Mouse (Mus musculus) ES-E14 (cell line): ENCODE measurements around the gene Plcxd2. TPM values are rescaled to one million over a fixed set of nuclear protein-coding genes. Genes with fewer than 3 reads are reported as not detected.

Experiments used
- DNase-seq: peaks from one replicate; pipeline ENCODE4 v3.0.0-alpha.2; 2013; ENCODE audit warnings: low read depth, low spot score
- H3K27ac ChIP-seq: 2 replicates; pipeline ENCODE4 v1.5.1; 2012; ENCODE audit warnings: low read depth, mild to moderate bottlenecking, low read length, moderate library complexity, mixed read lengths; ENCODE audit not compliant: poor library complexity, insufficient read depth, severe bottlenecking
- H3K36me3 ChIP-seq: 2 replicates; pipeline ENCODE4 v1.6.1; 2012; ENCODE audit warnings: mild to moderate bottlenecking, low read length, moderate library complexity, mixed read lengths; ENCODE audit not compliant: control insufficient read depth, poor library complexity, insufficient read depth, severe bottlenecking
- H3K4me1 ChIP-seq, 2 experiments: fragments of 150-350 bp in 1 of 2; sonication (generic) in 1 of 2; 2 replicates each; pipeline ENCODE4 v1.6.1; 2012; ENCODE audit warnings: low read length in 2 of 2, mild to moderate bottlenecking in 1 of 2, mixed read lengths in 1 of 2; ENCODE audit not compliant: control insufficient read depth in 2 of 2, insufficient read depth in 2 of 2, poor library complexity in 1 of 2
- H3K4me3 ChIP-seq, 2 experiments: fragments of 150-350 bp in 1 of 2; sonication (generic) in 1 of 2; 2 replicates each; pipeline ENCODE4 v1.5.1; 2012; ENCODE audit warnings: low read length in 2 of 2, low read depth in 1 of 2, mild to moderate bottlenecking in 1 of 2, mixed read lengths in 1 of 2; ENCODE audit not compliant: insufficient read depth in 1 of 2, poor library complexity in 1 of 2, severe bottlenecking in 1 of 2
- H3K9ac ChIP-seq: 2 replicates; pipeline ENCODE4 v1.6.1; 2012; ENCODE audit warnings: low read depth, mild to moderate bottlenecking, low read length, mixed read lengths; ENCODE audit not compliant: poor library complexity, insufficient read depth, severe bottlenecking
- H3K9me3 ChIP-seq: fragments of 150-350 bp; sonication (generic); 2 replicates; pipeline ENCODE4 v1.6.1; 2012; ENCODE audit warnings: low read depth, mild to moderate bottlenecking, low read length; ENCODE audit not compliant: control insufficient read depth, insufficient read depth
- CHD2 ChIP-seq: IDR thresholded peaks from 2 replicates; pipeline ENCODE4 v1.6.1; 2014; ENCODE audit warnings: mild to moderate bottlenecking, low read depth, low read length, inconsistent platforms
- HCFC1 ChIP-seq: IDR thresholded peaks from 2 replicates; pipeline ENCODE4 v1.6.1; 2012; ENCODE audit warnings: low read length, inconsistent platforms, borderline replicate concordance; ENCODE audit not compliant: insufficient read depth
- MAFK ChIP-seq: IDR thresholded peaks from 2 replicates; pipeline ENCODE4 v1.6.1; 2014; ENCODE audit warnings: mild to moderate bottlenecking, low read depth, low read length, inconsistent platforms; ENCODE audit not compliant: insufficient read depth
- ZC3H11A ChIP-seq: IDR thresholded peaks from 2 replicates; pipeline ENCODE4 v1.6.1; 2012; ENCODE audit warnings: low read depth, mild to moderate bottlenecking, inconsistent platforms, low read length, borderline replicate concordance
- ZNF384 ChIP-seq: IDR thresholded peaks from 2 replicates; pipeline ENCODE4 v1.6.1; 2012; ENCODE audit warnings: low read depth, low read length, inconsistent platforms
- in situ Hi-C, 2 experiments: fragments of 600-800 bp; cut with MboI; formaldehyde crosslinking; loops; one replicate each; pipeline ENCODE4 v1.15.1; 2025; ENCODE audit warnings: low sequenced_read_pairs in 2 of 2, inconsistent platforms in 1 of 2; ENCODE audit not compliant: unreplicated experiment in 2 of 2
- total RNA-seq: library from RNA; depleted of rRNA; stranded (reverse); fragments of 300-350 nt; gene quantifications from 2 replicates; pipeline ENCODE4 v1.2.3, GENCODE M21; 2012

The Plcxd2 gene
- total RNA-seq, 1 experiment = 3.3 TPM

DNA sequence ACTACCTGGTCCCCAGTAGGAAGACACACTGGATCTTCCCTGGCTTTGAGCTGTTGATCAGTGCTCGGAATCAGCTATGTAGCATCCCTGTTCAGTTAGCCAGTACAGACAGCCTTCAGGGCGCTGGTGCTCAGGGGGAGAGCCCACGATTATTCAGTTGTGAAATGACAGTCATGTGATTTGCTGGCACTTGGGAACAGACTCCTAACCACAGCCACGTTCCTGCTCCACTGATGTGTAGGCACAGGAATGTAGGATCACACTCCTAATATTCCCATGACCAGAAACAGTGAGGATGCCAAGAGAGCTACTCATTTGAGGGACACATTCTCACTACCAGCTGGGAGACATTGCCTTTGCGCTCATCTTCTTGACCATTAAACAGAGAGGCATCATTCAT lies 41.3 kb downstream of the Plcxd2 start:
- in situ Hi-C loops = no loop called here
- no peaks in the 10 kb centered on the region for H3K9me3 ChIP-seq
- DNase-seq = no peak
- H3K27ac ChIP-seq = no peak overlapping the region
- no peak for TF ChIP-seq MAFK
- TF ChIP-seq CHD2 = no peak
- no peak for TF ChIP-seq ZNF384
- no peak for TF ChIP-seq HCFC1
- no peak for TF ChIP-seq ZC3H11A
- no peak overlapping the region for H3K9ac ChIP-seq
- H3K36me3 ChIP-seq = no peaks in the 10 kb centered on the region
- no peak overlapping the region for H3K4me3 ChIP-seq
- H3K4me1 ChIP-seq = no peaks in the 10 kb centered on the region

DNA sequence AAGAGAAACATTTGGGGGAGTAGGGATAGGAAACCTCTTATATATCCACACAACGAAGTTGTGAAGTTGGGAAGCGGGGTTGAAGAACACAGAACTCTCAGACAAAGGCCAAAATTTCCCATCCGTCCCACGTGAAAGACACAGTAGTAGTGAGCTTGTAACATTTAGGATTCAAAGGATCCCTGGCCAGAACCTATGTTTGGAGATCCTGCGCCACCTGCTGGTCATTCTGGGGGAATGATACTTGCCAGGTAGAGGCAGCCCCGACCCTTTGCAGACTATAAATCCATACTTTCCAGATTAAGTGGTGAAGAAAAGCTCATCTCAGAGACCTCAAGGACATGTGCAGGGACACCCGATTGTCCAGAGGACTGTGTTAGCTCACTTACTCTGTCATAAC lies 42.5 kb downstream of the Plcxd2 start:
- in situ Hi-C loops = no loop called here
- no peaks in the 10 kb centered on the region for H3K9me3 ChIP-seq
- TF ChIP-seq CHD2 (no peak), ZNF384 (no peak), MAFK (no peak), ZC3H11A (no peak), HCFC1 (no peak)
- H3K27ac ChIP-seq = no peak overlapping the region
- H3K36me3 ChIP-seq = no peaks in the 10 kb centered on the region
- no peaks in the 10 kb centered on the region for H3K4me1 ChIP-seq
- no peak overlapping the region for H3K4me3 ChIP-seq
- no peak overlapping the region for H3K9ac ChIP-seq
- peak; percentile 66 for DNase-seq

DNA sequence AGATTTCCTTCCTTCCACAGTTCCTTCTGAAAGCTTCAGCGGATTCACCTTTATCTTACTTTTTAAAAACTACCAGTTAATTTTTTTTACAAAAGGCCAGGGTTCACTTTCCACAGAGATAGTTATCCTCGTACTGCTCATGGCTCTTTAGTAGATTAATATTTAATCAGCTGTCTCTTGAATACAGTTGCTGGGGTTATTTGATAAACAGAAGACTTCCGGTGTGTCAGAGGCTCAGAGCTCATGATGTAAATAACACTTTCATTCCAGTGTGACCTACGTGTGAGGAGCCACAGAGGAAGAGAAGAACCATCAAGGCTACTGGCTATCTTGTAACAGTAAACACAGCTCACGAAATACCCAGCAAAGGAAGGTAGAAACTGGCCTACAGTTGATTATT lies 43.4 kb downstream of the Plcxd2 start:
- Histone ChIP-seq H3K9ac (no peak overlapping the region), H3K4me1 (no peaks in the 10 kb centered on the region), H3K9me3 (no peaks in the 10 kb centered on the region), H3K36me3 (no peaks in the 10 kb centered on the region), H3K27ac (no peak overlapping the region), H3K4me3 (no peak overlapping the region)
- DNase-seq = no peak
- TF ChIP-seq HCFC1 = no peak
- TF ChIP-seq MAFK = no peak
- no peak for TF ChIP-seq ZC3H11A
- TF ChIP-seq ZNF384 = no peak
- TF ChIP-seq CHD2 = no peak
- in situ Hi-C loops = no loop called here

DNA sequence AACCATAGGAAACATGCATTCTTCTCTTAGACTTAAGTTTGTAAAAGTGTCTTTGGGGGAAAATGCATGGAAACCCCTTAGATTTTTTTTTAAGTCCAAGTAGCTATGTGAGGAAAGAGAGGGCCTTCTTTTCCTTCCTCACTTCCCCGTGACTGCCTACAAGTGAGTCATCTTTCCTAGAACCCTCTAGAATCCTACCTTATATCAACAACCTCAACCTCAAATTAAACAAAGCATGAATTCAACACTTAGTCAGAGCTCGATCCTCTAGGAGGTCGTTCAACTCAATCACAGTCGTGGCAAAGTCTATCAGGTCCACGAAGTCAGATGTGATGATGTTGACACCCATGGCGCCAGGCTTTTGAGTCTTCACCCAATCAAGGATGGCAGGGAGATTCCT lies 45.2 kb downstream of the Plcxd2 start:
- no peak for TF ChIP-seq HCFC1
- TF ChIP-seq ZNF384 = no peak
- no peak for TF ChIP-seq MAFK
- no peak for TF ChIP-seq ZC3H11A
- TF ChIP-seq CHD2 = no peak
- no peaks in the 10 kb centered on the region for H3K9me3 ChIP-seq
- H3K27ac ChIP-seq = no peak overlapping the region
- in situ Hi-C loops = no loop called here
- no peak for DNase-seq
- no peaks in the 10 kb centered on the region for H3K36me3 ChIP-seq
- H3K4me3 ChIP-seq = no peak overlapping the region
- no peaks in the 10 kb centered on the region for H3K4me1 ChIP-seq
- H3K9ac ChIP-seq = no peak overlapping the region

DNA sequence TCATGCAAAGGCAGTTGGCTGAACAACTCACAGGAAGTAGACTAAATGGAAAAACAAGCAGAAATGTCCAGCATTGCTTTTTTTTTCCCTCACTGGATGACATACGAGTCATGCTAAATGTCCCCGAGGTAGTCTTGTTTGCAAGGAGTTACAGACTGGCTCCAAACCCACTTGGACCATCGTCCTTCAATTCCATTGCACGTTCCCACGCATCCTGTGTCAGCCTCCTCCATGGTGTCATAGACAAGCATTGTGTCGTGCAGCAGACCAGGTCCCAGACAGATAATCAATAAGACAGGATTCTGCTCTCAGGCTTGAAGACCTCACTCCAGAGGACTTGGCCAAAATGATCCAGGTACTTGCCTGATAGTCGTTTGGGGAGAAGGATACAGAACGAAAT lies 46.2 kb downstream of the Plcxd2 start:
- H3K9me3 ChIP-seq = no peaks in the 10 kb centered on the region
- H3K36me3 ChIP-seq = no peaks in the 10 kb centered on the region
- no peaks in the 10 kb centered on the region for H3K4me1 ChIP-seq
- no peak for DNase-seq
- no peak overlapping the region for H3K27ac ChIP-seq
- TF ChIP-seq MAFK = no peak
- no peak for TF ChIP-seq HCFC1
- TF ChIP-seq ZC3H11A = no peak
- TF ChIP-seq CHD2 = no peak
- TF ChIP-seq ZNF384 = no peak
- H3K9ac ChIP-seq = no peak overlapping the region
- in situ Hi-C loops = no loop called here
- no peak overlapping the region for H3K4me3 ChIP-seq
